Mouse (Mus musculus) liver, postnatal 0 days (tissue): ENCODE measurements around the gene Gm3625.

Experiments
- CTCF ChIP-seq: sonication (generic); IDR thresholded peaks from 2 replicates; pipeline ENCODE4 v1.5.1; 2016; ENCODE audit warnings: antibody characterized with exemption, low read depth
- EP300 ChIP-seq: IDR thresholded peaks from 2 replicates; pipeline ENCODE4 v1.6.1; 2016; ENCODE audit warnings: antibody characterized with exemption, low read depth, mild to moderate bottlenecking

DNA sequence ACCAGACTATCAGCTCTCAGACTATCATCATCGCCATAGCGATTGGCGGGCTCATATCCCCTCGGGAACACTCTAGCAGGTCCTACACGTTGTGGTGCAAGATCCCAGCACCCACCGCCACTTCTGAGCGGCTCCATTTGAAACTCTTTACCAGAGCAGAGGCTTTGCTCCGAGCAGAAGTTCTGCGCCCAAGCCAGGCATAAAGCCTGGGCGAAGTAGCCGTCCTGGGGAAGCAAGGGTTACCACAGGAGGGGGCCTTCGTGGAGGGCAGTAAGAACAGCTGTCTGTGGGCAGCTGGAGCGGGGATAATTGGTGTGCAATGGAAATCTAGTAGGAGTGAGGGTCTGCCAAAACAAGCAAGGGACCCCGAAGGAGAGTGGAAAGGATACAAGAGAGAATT lies 45.2 kb downstream of the Gm3625 start:
- no peak for TF ChIP-seq CTCF
- no peak for TF ChIP-seq EP300
